Mouse (Mus musculus) hindbrain, embryonic 10.5 days (tissue): ENCODE data around the gene Gabarap. TPM values are rescaled to one million over a fixed set of nuclear protein-coding genes. Genes with fewer than 3 reads are reported as not detected.

Experiments used
- DNase-seq: peaks from one replicate; pipeline ENCODE4 v3.0.0-alpha.2; 2017; ENCODE audit warnings: low spot score
- H3K27ac ChIP-seq: fragments of 300-500 bp; sonication (generic); 2 replicates; pipeline ENCODE4 v1.5.1; 2016; ENCODE audit warnings: mild to moderate bottlenecking, moderate library complexity
- H3K27me3 ChIP-seq: fragments of 300-500 bp; sonication (generic); 2 replicates; pipeline ENCODE4 v1.6.1; 2016; ENCODE audit warnings: mild to moderate bottlenecking; ENCODE audit not compliant: poor library complexity, insufficient read depth, severe bottlenecking
- H3K36me3 ChIP-seq: fragments of 300-500 bp; sonication (generic); 2 replicates; pipeline ENCODE4 v1.6.1; 2016; ENCODE audit warnings: mild to moderate bottlenecking, moderate library complexity
- H3K4me1 ChIP-seq: fragments of 300-500 bp; sonication (generic); replicated peaks from 2 replicates; pipeline ENCODE4 v1.6.1; 2016; ENCODE audit warnings: mild to moderate bottlenecking
- H3K4me3 ChIP-seq: fragments of 300-500 bp; sonication (generic); 2 replicates; pipeline ENCODE4 v1.5.1; 2016; ENCODE audit warnings: mild to moderate bottlenecking, moderate library complexity
- H3K9me3 ChIP-seq: fragments of 300-500 bp; sonication (generic); 2 replicates; pipeline ENCODE4 v1.6.1; 2016; ENCODE audit warnings: mild to moderate bottlenecking, moderate library complexity
- WGBS: fragments of 180-500 bp; shearing (Covaris S2); methylation state at CpG from one replicate; pipeline ENCODE4 v1.1.7; 2016; 5-methylcytosine and 5-hydroxymethylcytosine counted together
- polyA plus RNA-seq: library from polyadenylated mRNA; unstranded; fragments of >200 nt; fragmentation: Nextera tagmentation; extraction: Ambion mirVana; gene quantifications from 2 replicates; pipeline ENCODE4 v1.2.1, GENCODE M21; 2016

The Gabarap gene
- polyA plus RNA-seq, 1 experiment from 2014 or later: 580 TPM

GRCm38 (mm10) chr11:69980196-69981140 lies 10.5 kb upstream of the Gabarap start:
- H3K36me3 ChIP-seq: peaks cover 61% of the 10 kb centered on the region
- under 1% methylated on average over 50 of the region's 60 CpGs for WGBS
- H3K27me3 ChIP-seq: no peaks in the 10 kb centered on the region
- H3K27ac ChIP-seq: peak overlapping the region; percentile 99
- no peaks in the 10 kb centered on the region for H3K9me3 ChIP-seq
- H3K4me1 ChIP-seq: peaks cover 34% of the 10 kb centered on the region
- peak; percentile 99 for DNase-seq
- H3K4me3 ChIP-seq: peak overlapping the region; percentile 99

- under 1% methylated on average over 36 of the region's 43 CpGs for WGBS
- H3K9me3 ChIP-seq: no peaks in the 10 kb centered on the region
- peak within 1 kb of the TSS; percentile 99 for H3K4me3 ChIP-seq
- peaks cover 60% of the 10 kb centered on the region for H3K36me3 ChIP-seq
- no peaks in the 10 kb centered on the region for H3K27me3 ChIP-seq
- H3K27ac ChIP-seq: peak within 1 kb of the TSS; percentile 99
- DNase-seq: no peak
- peaks cover 34% of the 10 kb centered on the region for H3K4me1 ChIP-seq
Measured at GRCm38 (mm10) chr11:69981141-69981762, 9.7 kb upstream of the Gabarap start, which contains the start of gene Ctdnep1. Ctdnep1 (plus strand) TSS chr11:69981156.

DNA sequence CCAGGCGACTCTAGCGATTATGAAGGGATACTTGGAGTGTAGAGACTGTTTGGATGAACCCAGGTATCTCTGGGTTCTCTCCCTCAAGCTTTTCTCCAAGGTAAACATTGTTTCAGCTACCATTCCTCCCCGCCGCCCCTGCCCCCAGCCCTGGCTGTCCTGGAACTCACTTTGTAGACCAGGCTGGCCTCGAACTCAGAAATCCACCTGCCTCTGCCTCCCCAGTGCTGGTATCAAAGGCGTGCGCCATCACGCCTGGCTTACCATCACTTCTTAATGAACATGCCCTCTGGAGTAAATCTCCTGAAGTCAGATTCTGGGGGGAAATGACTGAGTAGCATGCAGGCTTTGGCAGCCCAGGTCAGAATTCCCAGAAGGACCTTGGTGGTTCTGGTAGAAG lies 8.7 kb upstream of the Gabarap start, which contains the start of gene Elp5:
Gene Elp5 (minus strand): TSS at position 293 of the 400 bp plus-strand sequence.
- H3K4me1 ChIP-seq: peaks cover 34% of the 10 kb centered on the region
- H3K27ac ChIP-seq: peak within 1 kb of the TSS; percentile 99
- 65% methylated on average over 8 of the region's 8 CpGs for WGBS
- no peaks in the 10 kb centered on the region for H3K9me3 ChIP-seq
- peaks cover 60% of the 10 kb centered on the region for H3K36me3 ChIP-seq
- no peak for DNase-seq
- H3K4me3 ChIP-seq: peak within 1 kb of the TSS; percentile 99
- no peaks in the 10 kb centered on the region for H3K27me3 ChIP-seq

DNA sequence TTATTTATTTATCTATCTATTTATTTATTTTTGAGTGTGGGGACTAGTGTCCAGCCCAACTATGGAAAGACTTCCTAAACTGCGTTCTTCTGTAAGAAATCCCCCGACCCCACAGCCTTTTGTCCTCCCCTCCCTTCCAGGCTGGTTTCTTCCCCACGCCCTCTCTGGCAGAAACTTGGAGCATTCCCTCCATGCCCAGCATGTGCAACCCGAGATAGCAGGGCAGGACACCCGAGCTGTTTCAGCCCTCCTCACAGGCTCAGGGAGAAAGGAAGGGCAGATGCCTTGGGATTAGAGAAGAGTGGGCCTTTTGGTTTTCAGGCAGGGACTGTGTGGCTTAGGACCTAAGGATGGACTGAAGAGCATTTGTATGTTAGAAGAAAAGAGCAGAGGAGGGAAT lies 8.1 kb upstream of the Gabarap start:
- DNase-seq: no peak
- peak overlapping the region; percentile 99 for H3K4me3 ChIP-seq
- peaks cover 60% of the 10 kb centered on the region for H3K36me3 ChIP-seq
- 49% methylated on average over 5 of the region's 5 CpGs for WGBS
- no peaks in the 10 kb centered on the region for H3K9me3 ChIP-seq
- H3K27me3 ChIP-seq: no peaks in the 10 kb centered on the region
- no peak overlapping the region for H3K27ac ChIP-seq
- H3K4me1 ChIP-seq: peaks cover 34% of the 10 kb centered on the region

GRCm38 (mm10) chr11:69983377-69983776 lies 7.6 kb upstream of the Gabarap start:
- Histone ChIP-seq H3K4me3 (peak overlapping the region; percentile 99; the same call in 1 of the 2 replicates), H3K9me3 (no peaks in the 10 kb centered on the region), H3K4me1 (peaks cover 34% of the 10 kb centered on the region), H3K36me3 (peaks cover 60% of the 10 kb centered on the region), H3K27ac (no peak overlapping the region), H3K27me3 (no peaks in the 10 kb centered on the region)
- WGBS: 93% methylated on average over 4 of the region's 4 CpGs
- no peak for DNase-seq

- Histone ChIP-seq H3K9me3 (no peaks in the 10 kb centered on the region), H3K27me3 (no peaks in the 10 kb centered on the region), H3K36me3 (peaks cover 65% of the 10 kb centered on the region), H3K4me3 (no peak overlapping the region), H3K27ac (no peak overlapping the region), H3K4me1 (peaks cover 27% of the 10 kb centered on the region)
- DNase-seq: no peak
- 93% methylated on average over 8 of the region's 8 CpGs for WGBS
Measured at GRCm38 (mm10) chr11:69984431-69984830, 6.5 kb upstream of the Gabarap start.

DNA sequence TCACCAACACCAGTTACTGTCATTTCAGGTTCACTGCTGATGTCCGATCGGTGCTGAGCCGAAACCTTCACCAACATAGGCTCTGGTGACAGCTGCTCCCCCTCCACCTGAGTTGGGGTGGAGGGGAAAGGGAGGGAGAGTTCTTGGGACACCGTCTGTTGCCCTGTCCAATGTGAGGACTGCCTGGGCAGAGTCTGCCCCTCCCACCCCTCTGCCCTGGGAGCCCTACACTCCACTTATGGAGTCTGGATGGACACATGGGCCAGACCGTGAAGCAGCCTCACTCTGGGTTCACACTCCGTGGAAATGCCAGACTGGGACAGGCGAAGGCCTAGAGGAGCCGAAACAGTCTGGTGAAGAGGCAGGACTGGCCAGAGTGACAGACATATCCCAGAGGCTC lies 994 bp upstream of the Gabarap start:
- no peak for DNase-seq
- Histone ChIP-seq H3K9me3 (no peaks in the 10 kb centered on the region), H3K4me3 (peak overlapping the region; percentile 23; the same call in 1 of the 2 replicates), H3K36me3 (peaks cover 73% of the 10 kb centered on the region), H3K27me3 (no peaks in the 10 kb centered on the region), H3K4me1 (peaks cover 31% of the 10 kb centered on the region), H3K27ac (0 out of 2 replicates have a peak overlapping the region, but pooled peaks have one; percentile 43)
- WGBS: 94% methylated on average over 8 of the region's 8 CpGs

DNA sequence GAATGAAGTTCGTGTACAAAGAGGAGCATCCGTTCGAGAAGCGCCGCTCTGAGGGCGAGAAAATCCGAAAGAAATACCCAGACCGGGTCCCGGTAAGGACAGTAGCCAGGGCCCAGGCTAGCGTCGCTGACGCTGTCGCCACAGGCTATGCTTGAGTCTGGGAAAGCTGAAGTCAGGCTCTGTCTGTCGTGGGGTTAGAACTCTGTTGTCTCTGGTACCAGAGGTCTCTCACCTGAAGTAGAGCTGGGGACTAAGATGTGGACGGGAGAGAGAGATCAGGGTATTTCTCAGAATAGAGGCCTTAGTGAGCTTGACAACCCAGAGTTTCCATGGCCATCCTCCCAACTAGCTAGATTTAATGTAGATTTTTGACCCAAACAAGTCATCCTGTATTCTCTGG lies 768 bp downstream of the Gabarap start:
- peaks cover 56% of the 10 kb centered on the region for H3K36me3 ChIP-seq
- no peaks in the 10 kb centered on the region for H3K9me3 ChIP-seq
- H3K27ac ChIP-seq: peak overlapping the region; percentile 95
- no peak for DNase-seq
- WGBS: under 1% methylated on average over 15 of the region's 15 CpGs
- H3K4me1 ChIP-seq: peaks cover 33% of the 10 kb centered on the region
- H3K4me3 ChIP-seq: peak overlapping the region; percentile 86
- H3K27me3 ChIP-seq: no peaks in the 10 kb centered on the region

DNA sequence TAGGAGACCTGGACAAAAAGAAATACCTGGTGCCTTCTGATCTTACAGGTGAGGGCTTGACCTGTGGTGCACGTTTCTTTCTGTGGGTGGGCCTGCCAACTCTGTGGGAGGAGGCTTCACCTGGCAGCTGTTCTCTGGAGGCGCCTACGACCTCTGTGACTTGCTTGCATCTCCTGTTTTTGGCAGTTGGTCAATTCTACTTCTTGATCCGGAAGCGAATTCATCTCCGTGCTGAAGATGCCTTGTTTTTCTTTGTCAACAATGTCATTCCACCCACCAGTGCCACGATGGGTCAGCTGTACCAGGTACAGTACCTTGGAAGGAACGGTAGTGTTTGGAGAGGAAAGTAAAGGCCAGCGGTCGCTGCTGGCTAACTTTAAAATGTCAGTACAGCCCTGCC lies 1.5 kb downstream of the Gabarap start:
- H3K27me3 ChIP-seq: no peaks in the 10 kb centered on the region
- WGBS: 89% methylated on average over 10 of the region's 10 CpGs
- no peak for DNase-seq
- peaks cover 39% of the 10 kb centered on the region for H3K4me1 ChIP-seq
- H3K27ac ChIP-seq: peak overlapping the region; percentile 40; the same call in 1 of the 2 replicates
- H3K36me3 ChIP-seq: peaks cover 49% of the 10 kb centered on the region
- H3K9me3 ChIP-seq: no peaks in the 10 kb centered on the region
- peak overlapping the region; percentile 86 for H3K4me3 ChIP-seq

DNA sequence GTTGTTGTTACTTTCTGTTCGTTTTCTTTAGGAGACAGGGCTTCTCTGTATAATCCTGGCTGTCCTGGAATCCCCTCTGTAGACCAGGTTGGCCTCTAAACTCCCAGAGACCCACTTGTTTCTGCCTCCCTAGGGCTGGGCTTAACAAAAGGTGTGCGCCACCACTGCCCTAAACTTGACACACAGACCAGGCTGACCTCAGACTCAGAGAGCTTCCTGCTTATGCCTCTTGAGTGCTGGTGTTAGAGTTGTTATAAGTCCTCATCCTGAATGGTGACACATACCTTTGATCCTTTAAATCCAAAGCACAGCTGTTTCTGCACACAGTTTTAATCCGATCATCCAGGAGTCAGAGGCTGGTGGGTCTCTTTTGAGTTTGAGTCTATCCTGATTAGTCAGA lies 2.0 kb downstream of the Gabarap start:
- peaks cover 45% of the 10 kb centered on the region for H3K4me1 ChIP-seq
- peak overlapping the region; percentile 86 for H3K4me3 ChIP-seq
- WGBS: 93% methylated on average over 3 of the region's 3 CpGs
- H3K36me3 ChIP-seq: peaks cover 48% of the 10 kb centered on the region
- no peaks in the 10 kb centered on the region for H3K9me3 ChIP-seq
- no peak for DNase-seq
- no peak overlapping the region for H3K27ac ChIP-seq
- H3K27me3 ChIP-seq: no peaks in the 10 kb centered on the region

- WGBS: 87% methylated on average over 11 of the region's 11 CpGs
- H3K4me3 ChIP-seq: peak overlapping the region; percentile 99
- H3K4me1 ChIP-seq: peaks cover 54% of the 10 kb centered on the region
- no peaks in the 10 kb centered on the region for H3K9me3 ChIP-seq
- H3K27ac ChIP-seq: no peak overlapping the region
- no peaks in the 10 kb centered on the region for H3K27me3 ChIP-seq
- H3K36me3 ChIP-seq: peaks cover 48% of the 10 kb centered on the region
- DNase-seq: no peak
Measured at GRCm38 (mm10) chr11:69994401-69995090, 3.6 kb downstream of the Gabarap start.

DNA sequence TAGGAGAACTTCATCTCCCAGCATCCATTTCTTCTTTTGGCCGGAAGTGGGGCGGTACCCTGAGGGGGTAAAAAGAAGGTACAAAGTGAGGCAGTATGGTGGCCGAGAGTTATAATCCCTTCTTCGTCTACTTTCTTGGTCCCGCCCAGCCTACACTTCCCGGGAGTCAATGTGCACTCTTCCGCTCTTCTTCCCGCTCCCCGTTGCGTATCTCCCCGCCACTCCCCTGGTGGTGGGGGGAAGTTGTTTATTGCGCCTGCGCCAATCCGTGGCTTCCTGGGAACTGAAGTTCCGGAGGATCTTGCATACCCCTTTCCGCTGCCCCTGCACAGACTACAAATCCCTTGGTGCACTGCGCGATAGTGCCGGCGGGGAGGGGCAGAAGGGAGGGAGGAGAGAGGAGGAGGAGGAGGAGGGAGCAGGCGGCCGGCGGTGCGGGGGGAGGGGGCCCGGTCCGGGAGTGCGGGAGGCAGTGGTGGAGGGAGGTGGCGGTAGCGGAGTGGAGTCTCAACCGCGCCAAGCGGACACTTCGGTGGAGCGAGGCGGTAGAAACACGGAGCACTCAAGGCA lies 4.5 kb downstream of the Gabarap start, which contains the start of gene Phf23:
Gene Phf23 (plus strand): TSS at position 387 of the 570 bp plus-strand sequence.
- no peaks in the 10 kb centered on the region for H3K9me3 ChIP-seq
- H3K36me3 ChIP-seq: peaks cover 47% of the 10 kb centered on the region
- H3K27me3 ChIP-seq: no peaks in the 10 kb centered on the region
- H3K4me1 ChIP-seq: peaks cover 54% of the 10 kb centered on the region
- peak within 1 kb of the TSS; percentile 99 for H3K4me3 ChIP-seq
- WGBS: under 1% methylated on average over 36 of the region's 36 CpGs
- peak within 1 kb of the TSS; percentile 98 for H3K27ac ChIP-seq
- peak; percentile 99 for DNase-seq
